9 mouse cellular contexts compared by ENCODE assay signal in genomic region chr4:138453097-138453752, GRCm38 (mm10). TPM values are rescaled to one million over a fixed set of nuclear protein-coding genes. Genes with fewer than 3 reads are reported as not detected.
DNase-seq lines count a peak whose midpoint lies in the region; ATAC-seq and TF ChIP-seq lines count a peak whose summit lies in the region.
"Had no signal": no experiment of that assay in that cellular context is flagged by ENCODE, and none has a peak within 500 bp of the region (broad histone marks: within the 10 kb centered on the region; RNA-seq: fewer than 3 reads in every experiment).

No protein-coding gene starts in this region.

- H3K4me3 ChIP-seq in kidney, adult 2 months (ENCODE audit: insufficient read depth, low read depth, low read length): peak overlapping the region; percentile 99; the same call in 1 of the 2 replicates
- peak overlapping the region; percentile 96 for H3K4me3 ChIP-seq in hindbrain, embryonic 15.5 days

- H3K27me3 ChIP-seq in kidney, adult 2 months (replicated peaks; ENCODE audit: control insufficient read depth, insufficient read depth, low read length): no peaks in the 10 kb centered on the region
- H3K27me3 ChIP-seq in hindbrain, embryonic 15.5 days: no peaks in the 10 kb centered on the region

- H3K27ac ChIP-seq in kidney, adult 2 months (ENCODE audit: insufficient read depth, low read depth, low read length): peak overlapping the region; percentile 96
- peak overlapping the region; percentile 96 for H3K27ac ChIP-seq in hindbrain, embryonic 15.5 days (replicated peaks)

- peak; percentile 21; the same call in 1 of the 2 replicates for ATAC-seq in hindbrain, embryonic 15.5 days (ENCODE audit: low FRiP score, low read depth)
- ATAC-seq in CD4-positive, CD25-positive, alpha-beta regulatory T cell, adult 4 months: no peak

- TF ChIP-seq POLR2A in kidney, adult 2 months (IDR thresholded peaks at IDR 0.05; ENCODE audit: low read depth, low read length): no peak

- peak overlapping the region; percentile 86 for H3K4me2 ChIP-seq in hindbrain, embryonic 15.5 days

- peaks cover 10% of the 10 kb centered on the region for H3K4me1 ChIP-seq in kidney, adult 2 months (ENCODE audit: control insufficient read depth, insufficient read depth, low read length)
- H3K4me1 ChIP-seq in hindbrain, embryonic 15.5 days (replicated peaks): peaks cover 51% of the 10 kb centered on the region

- H3K36me3 ChIP-seq in kidney, adult 2 months (ENCODE audit: control insufficient read depth, insufficient read depth, low read length): no peaks in the 10 kb centered on the region
- H3K36me3 ChIP-seq in hindbrain, embryonic 15.5 days: no peaks in the 10 kb centered on the region

- WGBS in kidney, adult 2 months: 26% methylated on average over 19 of the region's 19 CpGs
- WGBS in hindbrain, embryonic 15.5 days: 3% methylated on average over 19 of the region's 19 CpGs

- TF ChIP-seq CTCF in kidney, adult 2 months (conservative IDR thresholded peaks at IDR 0.05; ENCODE audit: insufficient read depth, insufficient read length, low read depth, low read length): no peak

- peak overlapping the region; percentile 99 for H3K9ac ChIP-seq in hindbrain, embryonic 15.5 days

- H3K9me3 ChIP-seq in hindbrain, embryonic 15.5 days: no peaks in the 10 kb centered on the region

- DNase-seq in kidney, adult 2 months: peak; percentile 89
- no peak for DNase-seq in kidney, postnatal 14 days
- DNase-seq in cerebellum, postnatal 14 days: peak; percentile 62 to 65
- peak; percentile 62 for DNase-seq in mesoderm, embryonic 11.5 days (ENCODE audit: low read depth, low spot score)
- no peak for DNase-seq in Muller cell, postnatal 12 days (ENCODE audit: inconsistent ontology term)
- DNase-seq in lung, adult 18-20 months: no peak

RNA-seq across cellular contexts. Expression of gene Camk2n1, which starts 0.9 kb away (rescaled TPM):
- 39.6 and 40.1 TPM in 2 replicates for polyA plus RNA-seq in kidney, adult 2 months (2012; rRNA removed)
- polyA plus RNA-seq in hindbrain, embryonic 15.5 days (2015; fragmentation: Nextera tagmentation; extraction: Ambion mirVana): 16.9 and 17.0 TPM in 2 replicates
- 1 to 10 TPM in 1 of 2 experiments, under 1 TPM in 1; 0.95 to 1.2 TPM for polyA plus RNA-seq in CD4-positive, CD25-positive, alpha-beta regulatory T cell, adult 4 months (2017; shearing (Covaris generic))

RNA-seq across cellular contexts. Expression of gene Mul1, which starts 18.8 kb away (rescaled TPM):
- polyA plus RNA-seq in kidney, adult 2 months (2012; rRNA removed): 31.3 and 31.8 TPM in 2 replicates
- polyA plus RNA-seq in hindbrain, embryonic 15.5 days (2015; fragmentation: Nextera tagmentation; extraction: Ambion mirVana): 17.6 and 19.2 TPM in 2 replicates
- 10 to 100 TPM; 12.2 to 16.9 TPM for polyA plus RNA-seq in CD4-positive, CD25-positive, alpha-beta regulatory T cell, adult 4 months (2017; shearing (Covaris generic))

RNA-seq across cellular contexts. Expression of gene Fam43b, which starts 56.9 kb away (rescaled TPM):
- not detected in 2 replicates for polyA plus RNA-seq in kidney, adult 2 months (2012; rRNA removed)
- 15.7 and 16.5 TPM in 2 replicates for polyA plus RNA-seq in hindbrain, embryonic 15.5 days (2015; fragmentation: Nextera tagmentation; extraction: Ambion mirVana)
- polyA plus RNA-seq in CD4-positive, CD25-positive, alpha-beta regulatory T cell, adult 4 months (2017; shearing (Covaris generic)): not detected
- polyA plus RNA-seq: large intestine, adult 2 months had no signal

Comparison
In these comparisons a context has a peak if more than half of its experiments do, and no peak if none do; other contexts are left out.
1. DNase-seq: peak in kidney, adult 2 months (single experiment), cerebellum, postnatal 14 days (2 of 2) and mesoderm, embryonic 11.5 days (single experiment); none in kidney, postnatal 14 days (single experiment), Muller cell, postnatal 12 days (single experiment) and lung, adult 18-20 months (0 of 2).
2. RNA of gene Fam43b, which starts 56.9 kb away (polyA plus RNA-seq): 15.7 to 16.5 TPM in hindbrain, embryonic 15.5 days; not detected in kidney, adult 2 months and not detected in CD4-positive, CD25-positive, alpha-beta regulatory T cell, adult 4 months; every median in the first group is over 10 times any median in the second.